Mouse (Mus musculus) testis, adult 2 months (tissue): ENCODE results near the gene Gm20388.

Experiments used
- CTCF ChIP-seq: fragments of 200-500 bp; IDR thresholded peaks from 2 replicates; pipeline ENCODE4 v1.5.1; 2012; ENCODE audit warnings: low read depth, mild to moderate bottlenecking, inconsistent platforms, low read length, moderate library complexity; ENCODE audit not compliant: control insufficient read depth, insufficient read depth, insufficient replicate concordance
- POLR2A ChIP-seq: fragments of 200-500 bp; IDR thresholded peaks from 2 replicates; pipeline ENCODE4 v1.6.1; 2012; ENCODE audit warnings: low read depth, mild to moderate bottlenecking, inconsistent platforms, low read length, moderate library complexity; ENCODE audit not compliant: control insufficient read depth

GRCm38 (mm10) chr8:122866231-122866630 lies 2955.6 kb downstream of the Gm20388 start:
- no peak for TF ChIP-seq CTCF
- no peak for TF ChIP-seq POLR2A
